ENCODE assay signal across 9 mouse cellular contexts in the genomic region with DNA sequence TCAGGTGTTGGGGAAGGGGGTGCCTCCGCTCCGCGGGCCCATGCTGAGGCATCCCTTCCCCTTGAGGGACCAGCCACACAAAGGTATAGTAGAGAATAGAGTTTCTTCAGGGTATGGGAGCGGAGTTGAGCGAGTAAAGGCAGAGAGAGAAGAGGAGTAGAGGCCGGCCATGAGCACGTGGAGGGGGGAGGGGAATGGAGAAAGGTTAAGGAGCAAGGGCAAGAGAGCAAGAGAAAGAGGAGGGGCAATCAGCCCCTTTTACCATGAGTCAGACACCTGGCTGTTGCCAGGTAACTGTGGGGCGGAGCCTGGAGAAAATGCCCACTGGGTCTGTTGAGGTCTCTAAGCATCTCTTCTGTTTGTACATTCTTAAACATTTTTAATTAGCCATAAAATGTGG. TPM values are rescaled to one million over a fixed set of nuclear protein-coding genes. Genes with fewer than 3 reads are reported as not detected.
DNase-seq lines count a peak whose midpoint lies in the region; ATAC-seq and TF ChIP-seq lines count a peak whose summit lies in the region.
"Had no signal": no experiment of that assay in that cellular context is flagged by ENCODE, and none has a peak within 500 bp of the region (broad histone marks: within the 10 kb centered on the region; RNA-seq: fewer than 3 reads in every experiment).

No protein-coding gene starts in this region.

- peak overlapping the region; percentile 85 for H3K4me2 ChIP-seq in kidney, embryonic 16.5 days (replicated peaks; ENCODE audit: low read depth, low read length)
- H3K4me2 ChIP-seq in embryonic facial prominence, embryonic 12.5 days (replicated peaks), result peak overlapping the region; percentile 91
- peak overlapping the region; percentile 91 for H3K4me2 ChIP-seq in intestine, embryonic 15.5 days (replicated peaks)
- H3K4me2 ChIP-seq in myocyte (ENCODE audit: low read depth), result peak overlapping the region; percentile 80

- H3K79me2 ChIP-seq in myocyte (ENCODE audit: control insufficient read depth, insufficient read depth), result peaks cover 14% of the 10 kb centered on the region

- 19% methylated on average over 8 of the region's 8 CpGs for WGBS in kidney, embryonic 16.5 days
- 35% methylated on average over 8 of the region's 8 CpGs for WGBS in kidney, adult 2 months
- WGBS in embryonic facial prominence, embryonic 12.5 days, result 18% methylated on average over 8 of the region's 8 CpGs
- 17% methylated on average over 8 of the region's 8 CpGs for WGBS in intestine, embryonic 15.5 days

- H3K27ac ChIP-seq in kidney, embryonic 16.5 days (ENCODE audit: low read length), result no peak overlapping the region
- no peak overlapping the region for H3K27ac ChIP-seq in kidney, adult 2 months (ENCODE audit: insufficient read depth, low read depth, low read length)
- H3K27ac ChIP-seq in embryonic facial prominence, embryonic 12.5 days, result no peak overlapping the region
- H3K27ac ChIP-seq in intestine, embryonic 15.5 days, result no peak overlapping the region

- no peak for ATAC-seq in kidney, embryonic 16.5 days (ENCODE audit: low FRiP score, low TSS enrichment)
- no peak for ATAC-seq in embryonic facial prominence, embryonic 12.5 days (ENCODE audit: insufficient number of reproducible peaks, insufficient read depth, low FRiP score, low TSS enrichment)
- ATAC-seq in intestine, embryonic 15.5 days, result no peak

- no peaks in the 10 kb centered on the region for H3K36me3 ChIP-seq in kidney, embryonic 16.5 days (ENCODE audit: insufficient read depth, low read length)
- no peaks in the 10 kb centered on the region for H3K36me3 ChIP-seq in kidney, adult 2 months (ENCODE audit: control insufficient read depth, insufficient read depth, low read length)
- H3K36me3 ChIP-seq in embryonic facial prominence, embryonic 12.5 days, result no peaks in the 10 kb centered on the region
- H3K36me3 ChIP-seq in intestine, embryonic 15.5 days, result no peaks in the 10 kb centered on the region
- no peaks in the 10 kb centered on the region for H3K36me3 ChIP-seq in myocyte (ENCODE audit: control insufficient read depth, insufficient read depth)

- H3K9me3 ChIP-seq in kidney, embryonic 16.5 days (ENCODE audit: low read length), result no peaks in the 10 kb centered on the region
- H3K9me3 ChIP-seq in embryonic facial prominence, embryonic 12.5 days, result no peaks in the 10 kb centered on the region
- H3K9me3 ChIP-seq in intestine, embryonic 15.5 days, result no peaks in the 10 kb centered on the region

- no peak for DNase-seq in kidney, adult 2 months
- DNase-seq in adrenal gland, adult 18-20 months (ENCODE audit: low spot score in 2 of 2), result no peak
- no peak for DNase-seq in right cerebral cortex, adult 18-20 months
- DNase-seq in MN1 (ENCODE audit: low spot score), result no peak
- DNase-seq: layer of hippocampus, adult 9-11 months had no signal

- no peak for TF ChIP-seq POLR2A in kidney, adult 2 months (IDR thresholded peaks at IDR 0.05; ENCODE audit: low read depth, low read length)
- no peak for TF ChIP-seq POLR2A in myocyte (IDR thresholded peaks at IDR 0.05; ENCODE audit: insufficient read length, low read depth)

- TF ChIP-seq CTCF in kidney, adult 2 months (conservative IDR thresholded peaks at IDR 0.05; ENCODE audit: insufficient read depth, insufficient read length, low read depth, low read length), result no peak

- no peak overlapping the region for H3K9ac ChIP-seq in kidney, embryonic 16.5 days (replicated peaks; ENCODE audit: low read length)
- H3K9ac ChIP-seq in embryonic facial prominence, embryonic 12.5 days, result peak overlapping the region; percentile 73; the same call in 1 of the 2 replicates
- no peak overlapping the region for H3K9ac ChIP-seq in intestine, embryonic 15.5 days

- H3ac ChIP-seq in myocyte (ENCODE audit: control insufficient read depth, insufficient read length), result no peak overlapping the region

- H3K4me3 ChIP-seq in kidney, embryonic 16.5 days (ENCODE audit: low read length), result peak overlapping the region; percentile 68; the same call in 1 of the 2 replicates
- no peak overlapping the region for H3K4me3 ChIP-seq in kidney, adult 2 months (ENCODE audit: insufficient read depth, low read depth, low read length)
- H3K4me3 ChIP-seq in embryonic facial prominence, embryonic 12.5 days, result peak overlapping the region; percentile 89
- peak overlapping the region; percentile 87 for H3K4me3 ChIP-seq in intestine, embryonic 15.5 days (replicated peaks)
- peak overlapping the region; percentile 55 for H3K4me3 ChIP-seq in myocyte

- peaks cover 28% of the 10 kb centered on the region for H3K4me1 ChIP-seq in kidney, embryonic 16.5 days (ENCODE audit: insufficient read depth, low read length)
- peaks cover 9% of the 10 kb centered on the region for H3K4me1 ChIP-seq in kidney, adult 2 months (ENCODE audit: control insufficient read depth, insufficient read depth, low read length)
- peaks cover 26% of the 10 kb centered on the region for H3K4me1 ChIP-seq in embryonic facial prominence, embryonic 12.5 days
- peaks cover 23% of the 10 kb centered on the region; the same call in 1 of the 2 replicates for H3K4me1 ChIP-seq in intestine, embryonic 15.5 days (replicated peaks)

- no peaks in the 10 kb centered on the region for H3K27me3 ChIP-seq in kidney, embryonic 16.5 days (ENCODE audit: insufficient read depth, low read length)
- no peaks in the 10 kb centered on the region for H3K27me3 ChIP-seq in kidney, adult 2 months (replicated peaks; ENCODE audit: control insufficient read depth, insufficient read depth, low read length)
- no peaks in the 10 kb centered on the region for H3K27me3 ChIP-seq in embryonic facial prominence, embryonic 12.5 days
- H3K27me3 ChIP-seq in intestine, embryonic 15.5 days (replicated peaks), result no peaks in the 10 kb centered on the region
- H3K27me3 ChIP-seq in myocyte (ENCODE audit: control insufficient read depth, insufficient read depth, insufficient read length), result no peaks in the 10 kb centered on the region

TF ChIP-seq in myocyte, 11 proteins besides CTCF, POLR2A, EP300 and RAD21:
- TF ChIP-seq MYOG (IDR thresholded peaks at IDR 0.05; ENCODE audit: control insufficient read depth in 1 of 3, insufficient read depth in 1 of 3, insufficient read length in 2 of 3, low read depth in 2 of 3) (no peak), MYOD1 (IDR thresholded peaks at IDR 0.05; ENCODE audit: control insufficient read depth in 1 of 3, insufficient read length in 2 of 3, low read depth in 2 of 3) (no peak), CEBPB (IDR thresholded peaks at IDR 0.05; ENCODE audit: insufficient read depth, poor library complexity, severe bottlenecking) (no peak), SRF (IDR thresholded peaks at IDR 0.05; ENCODE audit: control insufficient read depth, insufficient read length, low read depth) (no peak), REST (IDR thresholded peaks at IDR 0.05; ENCODE audit: insufficient read depth, insufficient read length) (no peak), TCF3 (IDR thresholded peaks at IDR 0.05; ENCODE audit: insufficient read length, low read depth) (no peak), TCF12 (IDR thresholded peaks at IDR 0.05; ENCODE audit: insufficient read depth, poor library complexity, severe bottlenecking) (no peak), POLR2AphosphoS2 (IDR thresholded peaks at IDR 0.05; ENCODE audit: insufficient read length, low read depth) (no peak), USF1 (IDR thresholded peaks at IDR 0.05; ENCODE audit: low read depth) (no peak), MAX (IDR thresholded peaks at IDR 0.05; ENCODE audit: low read depth) (no peak)
TF ChIP-seq in myocyte: peak in this region for 0.

RNA-seq across cellular contexts. Expression of gene Hspbap1, which starts 1.0 kb away (rescaled TPM):
- 16.7 and 17.3 TPM in 2 replicates for polyA plus RNA-seq in kidney, embryonic 16.5 days (2015; fragmentation: Nextera tagmentation; extraction: Ambion mirVana)
- 6.2 and 7.0 TPM in 2 replicates for polyA plus RNA-seq in kidney, adult 2 months (2012; rRNA removed)
- polyA plus RNA-seq in embryonic facial prominence, embryonic 12.5 days (2016; fragmentation: Nextera tagmentation; extraction: Ambion mirVana), result 23.1 and 23.5 TPM in 2 replicates
- polyA plus RNA-seq in intestine, embryonic 15.5 days (2015; fragmentation: Nextera tagmentation; extraction: Ambion mirVana), result 17.6 and 18.4 TPM in 2 replicates
- polyA plus RNA-seq in myocyte (2012; fragmentation: generic; extraction: Trizol), result 6.3 TPM
- total RNA-seq in adrenal gland, adult 18-20 months (2021), result 1 to 10 TPM; 3.5 to 4.9 TPM

RNA-seq across cellular contexts. Expression of gene Dirc2, which starts 2.0 kb away (rescaled TPM):
- polyA plus RNA-seq in kidney, embryonic 16.5 days (2015; fragmentation: Nextera tagmentation; extraction: Ambion mirVana), result 12.2 and 12.3 TPM in 2 replicates
- polyA plus RNA-seq in kidney, adult 2 months (2012; rRNA removed), result 33.3 and 35.1 TPM in 2 replicates
- polyA plus RNA-seq in embryonic facial prominence, embryonic 12.5 days (2016; fragmentation: Nextera tagmentation; extraction: Ambion mirVana), result 24.8 and 25.9 TPM in 2 replicates
- polyA plus RNA-seq in intestine, embryonic 15.5 days (2015; fragmentation: Nextera tagmentation; extraction: Ambion mirVana), result 12.0 and 13.2 TPM in 2 replicates
- polyA plus RNA-seq in myocyte (2012; fragmentation: generic; extraction: Trizol), result 19.3 TPM
- total RNA-seq in adrenal gland, adult 18-20 months (2021), result 10 to 100 TPM; 28.1 to 33.2 TPM
